In genomic region chr14:48854188-48854924, GRCm38 (mm10) we compare ENCODE assay signal across 15 mouse cellular contexts.
DNase-seq lines count a peak whose midpoint lies in the region; ATAC-seq and TF ChIP-seq lines count a peak whose summit lies in the region.
"Had no signal": no experiment of that assay in that cellular context is flagged by ENCODE, and none has a peak within 500 bp of the region (broad histone marks: within the 10 kb centered on the region; RNA-seq: fewer than 3 reads in every experiment).

No protein-coding gene starts in this region.

- H3K9me3 ChIP-seq in liver, embryonic 14.5 days (ENCODE audit: control insufficient read depth, low read length): no peaks in the 10 kb centered on the region
- no peaks in the 10 kb centered on the region for H3K9me3 ChIP-seq in liver, postnatal 0 days (ENCODE audit: low read length)
- H3K9me3 ChIP-seq in forebrain, embryonic 12.5 days: no peaks in the 10 kb centered on the region
- H3K9me3 ChIP-seq in hindbrain, embryonic 16.5 days (ENCODE audit: control insufficient read depth, low read length): no peaks in the 10 kb centered on the region

- H3K27me3 ChIP-seq in liver, embryonic 14.5 days (ENCODE audit: control insufficient read depth, insufficient read depth, low read length): peaks cover 5% of the 10 kb centered on the region
- peaks cover 16% of the 10 kb centered on the region; the same call in 1 of the 2 replicates for H3K27me3 ChIP-seq in liver, postnatal 0 days (ENCODE audit: insufficient read depth, low read length)
- H3K27me3 ChIP-seq in forebrain, embryonic 12.5 days: peaks cover 20% of the 10 kb centered on the region
- H3K27me3 ChIP-seq in hindbrain, embryonic 16.5 days (replicated peaks; ENCODE audit: control insufficient read depth, insufficient read depth, low read length): no peaks in the 10 kb centered on the region; the same call in 1 of the 2 replicates

- WGBS in liver, embryonic 14.5 days (ENCODE audit: insufficient replicate concordance): 17% methylated on average over 9 of the region's 9 CpGs
- 37% methylated on average over 9 of the region's 9 CpGs for WGBS in liver, postnatal 0 days (ENCODE audit: insufficient replicate concordance)
- WGBS in forebrain, embryonic 12.5 days: 45% methylated on average over 9 of the region's 9 CpGs
- 48% methylated on average over 9 of the region's 9 CpGs for WGBS in hindbrain, embryonic 16.5 days

- no peaks in the 10 kb centered on the region for H3K36me3 ChIP-seq in liver, embryonic 14.5 days (replicated peaks; ENCODE audit: control insufficient read depth, insufficient read depth, low read depth)
- H3K36me3 ChIP-seq in liver, postnatal 0 days (replicated peaks; ENCODE audit: insufficient read depth, low read length): no peaks in the 10 kb centered on the region
- H3K36me3 ChIP-seq in forebrain, embryonic 12.5 days (replicated peaks): no peaks in the 10 kb centered on the region
- H3K36me3 ChIP-seq in hindbrain, embryonic 16.5 days (ENCODE audit: control insufficient read depth, insufficient read depth, low read length): no peaks in the 10 kb centered on the region

- ATAC-seq in liver, embryonic 14.5 days (ENCODE audit: insufficient read depth): no peak
- no peak for ATAC-seq in liver, postnatal 0 days
- ATAC-seq in forebrain, embryonic 12.5 days (ENCODE audit: low FRiP score): peak; percentile 41; the same call in 1 of the 2 replicates
- peak; percentile 52; the same call in 1 of the 2 replicates for ATAC-seq in hindbrain, embryonic 16.5 days
- ATAC-seq: CD4-positive, CD25-positive, alpha-beta regulatory T cell, adult 4 months had no signal

- H3K4me2 ChIP-seq in liver, embryonic 14.5 days (ENCODE audit: low read depth): no peak overlapping the region
- no peak overlapping the region for H3K4me2 ChIP-seq in liver, postnatal 0 days (ENCODE audit: low read depth, low read length)
- H3K4me2 ChIP-seq in forebrain, embryonic 12.5 days: no peak overlapping the region
- H3K4me2 ChIP-seq in hindbrain, embryonic 16.5 days (ENCODE audit: low read length): no peak overlapping the region

- no peak overlapping the region for H3K27ac ChIP-seq in liver, embryonic 14.5 days
- H3K27ac ChIP-seq in liver, postnatal 0 days (ENCODE audit: low read depth): no peak overlapping the region
- no peak overlapping the region; the same call in 1 of the 2 replicates for H3K27ac ChIP-seq in forebrain, embryonic 12.5 days
- H3K27ac ChIP-seq in hindbrain, embryonic 16.5 days (ENCODE audit: low read depth, low read length): no peak overlapping the region

- peaks cover 3 to 6% of the 10 kb centered on the region in 2 experiments for H3K4me1 ChIP-seq in liver, embryonic 14.5 days (replicated peaks; ENCODE audit: control insufficient read depth in 2 of 2, insufficient read depth in 2 of 2, low read length in 1 of 2)
- no peaks in the 10 kb centered on the region for H3K4me1 ChIP-seq in liver, postnatal 0 days (ENCODE audit: insufficient read depth)
- H3K4me1 ChIP-seq in forebrain, embryonic 12.5 days: peaks cover 28% of the 10 kb centered on the region
- H3K4me1 ChIP-seq in hindbrain, embryonic 16.5 days (ENCODE audit: control insufficient read depth, insufficient read depth, low read depth, low read length): peaks cover 3% of the 10 kb centered on the region

- H3K9ac ChIP-seq in liver, embryonic 14.5 days (replicated peaks): no peak overlapping the region
- H3K9ac ChIP-seq in liver, postnatal 0 days (replicated peaks): no peak overlapping the region
- H3K9ac ChIP-seq in forebrain, embryonic 12.5 days: no peak overlapping the region
- H3K9ac ChIP-seq in hindbrain, embryonic 16.5 days (ENCODE audit: low read depth, low read length): no peak overlapping the region

- no peak overlapping the region for H3K4me3 ChIP-seq in liver, embryonic 14.5 days (ENCODE audit: insufficient read depth in 1 of 2, low read depth in 2 of 2, low read length in 2 of 2)
- no peak overlapping the region for H3K4me3 ChIP-seq in liver, postnatal 0 days (ENCODE audit: low read depth, low read length)
- no peak overlapping the region for H3K4me3 ChIP-seq in forebrain, embryonic 12.5 days (replicated peaks)
- no peak overlapping the region for H3K4me3 ChIP-seq in hindbrain, embryonic 16.5 days (ENCODE audit: low read length)
- H3K4me3 ChIP-seq: erythroblast, embryonic 14.5 days had no signal

- TF ChIP-seq CTCF in liver, embryonic 14.5 days (IDR thresholded peaks at IDR 0.05; ENCODE audit: low read depth): no peak
- TF ChIP-seq CTCF in liver, postnatal 0 days (IDR thresholded peaks at IDR 0.05; ENCODE audit: low read depth): no peak

- TF ChIP-seq EP300 in liver, embryonic 14.5 days (IDR thresholded peaks at IDR 0.05; ENCODE audit: low read depth): no peak
- TF ChIP-seq EP300 in liver, postnatal 0 days (IDR thresholded peaks at IDR 0.05; ENCODE audit: low read depth): no peak

- DNase-seq in liver, embryonic 14.5 days (ENCODE audit: low read depth in 3 of 3, low spot score in 3 of 3): peak in 2 of 3 experiments; percentile 11 to 22
- DNase-seq in liver, postnatal 0 days: no peak
- DNase-seq in retina, embryonic 14.5 days (ENCODE audit: low spot score): peak; percentile 36
- no peak for DNase-seq in yolk sac, embryonic 10.5 days (ENCODE audit: low spot score)
- DNase-seq in heart, adult 9 months (ENCODE audit: low spot score in 2 of 2): no peak
- no peak for DNase-seq in heart, adult 18-20 months
- DNase-seq: adrenal gland, postnatal 25 days; heart, postnatal 10 days; kidney, adult 2 months; layer of hippocampus, adult 9-11 months; lung, postnatal 36 days had no signal

Comparison
In these comparisons a context has a peak if more than half of its experiments do, and no peak if none do; other contexts are left out.
1. DNase-seq: peak in liver, embryonic 14.5 days (2 of 3) and retina, embryonic 14.5 days (single experiment); none in liver, postnatal 0 days (single experiment), yolk sac, embryonic 10.5 days (single experiment), heart, adult 9 months (0 of 2) and heart, adult 18-20 months (0 of 2).
2. ATAC-seq: peak in forebrain, embryonic 12.5 days (single experiment) and hindbrain, embryonic 16.5 days (single experiment); none in liver, embryonic 14.5 days (single experiment) and liver, postnatal 0 days (single experiment).